Mouse (Mus musculus) hindbrain, embryonic 11.5 days (tissue): ENCODE data around the gene Ccdc167. TPM values are rescaled to one million over a fixed set of nuclear protein-coding genes. Genes with fewer than 3 reads are reported as not detected.

Experiments used
- ATAC-seq: fragments of 200-750 bp; cut with Nextera tagmentation; 2 replicates; pipeline ENCODE4 v1.8.0; 2017; ENCODE audit warnings: mild to moderate bottlenecking, moderate TSS enrichment, moderate library complexity; ENCODE audit not compliant: low FRiP score
- DNase-seq: peaks from one replicate; pipeline ENCODE4 v3.0.0-alpha.2; 2015; ENCODE audit warnings: low spot score
- H3K27ac ChIP-seq: fragments of 300-500 bp; sonication (generic); 2 replicates; pipeline ENCODE4 v1.5.1; 2014; ENCODE audit warnings: mild to moderate bottlenecking, low read depth, low read length
- H3K27me3 ChIP-seq: fragments of 300-500 bp; sonication (generic); 2 replicates; pipeline ENCODE4 v1.6.1; 2014; ENCODE audit warnings: mild to moderate bottlenecking, low read length, moderate library complexity, mixed read lengths; ENCODE audit not compliant: control insufficient read depth, insufficient read depth
- H3K36me3 ChIP-seq: fragments of 300-500 bp; sonication (generic); 2 replicates; pipeline ENCODE4 v1.6.1; 2014; ENCODE audit warnings: mild to moderate bottlenecking, low read length, moderate library complexity, mixed read lengths; ENCODE audit not compliant: control insufficient read depth, insufficient read depth
- H3K4me1 ChIP-seq: fragments of 300-500 bp; sonication (generic); replicated peaks from 2 replicates; pipeline ENCODE4 v1.6.1; 2014; ENCODE audit warnings: low read length, mixed read lengths; ENCODE audit not compliant: control insufficient read depth, insufficient read depth
- H3K4me2 ChIP-seq: fragments of 300-500 bp; sonication (generic); replicated peaks from 2 replicates; pipeline ENCODE4 v1.6.1; 2014; ENCODE audit warnings: mild to moderate bottlenecking, low read depth, low read length
- H3K4me3 ChIP-seq: fragments of 300-500 bp; sonication (generic); 2 replicates; pipeline ENCODE4 v1.5.1; 2014; ENCODE audit warnings: low read depth, low read length
- H3K9ac ChIP-seq: fragments of 300-500 bp; sonication (generic); 2 replicates; pipeline ENCODE4 v1.6.1; 2014; ENCODE audit warnings: low read depth, low read length
- H3K9me3 ChIP-seq: fragments of 300-500 bp; sonication (generic); 2 replicates; pipeline ENCODE4 v1.6.1; 2016; ENCODE audit warnings: low read length; ENCODE audit not compliant: control insufficient read depth
- WGBS: fragments of 180-500 bp; shearing (Covaris S2); extraction: QIAGEN DNeasy Blood & Tissue Kit; methylation state at CpG from one replicate; pipeline ENCODE4 v1.1.7; 2014; 5-methylcytosine and 5-hydroxymethylcytosine counted together
- polyA plus RNA-seq: library from polyadenylated mRNA; unstranded; fragments of >200 nt; fragmentation: Nextera tagmentation; extraction: Ambion mirVana; gene quantifications from 2 replicates; pipeline ENCODE4 v1.2.1, GENCODE M21; 2014

The Ccdc167 gene
- polyA plus RNA-seq, 1 experiment from 2014 or later: 14.8 TPM

- DNase-seq (no peak), ATAC-seq (no peak)
- Histone ChIP-seq H3K9ac (no peak overlapping the region), H3K4me3 (no peak overlapping the region), H3K27ac (no peak overlapping the region), H3K27me3 (no peaks in the 10 kb centered on the region), H3K4me2 (no peak overlapping the region), H3K36me3 (0 out of 2 replicates have a peak, but pooled peaks cover 5% of the 10 kb centered on the region), H3K9me3 (no peaks in the 10 kb centered on the region), H3K4me1 (no peaks in the 10 kb centered on the region)
- 97% methylated on average over 2 of the region's 2 CpGs for whole genome bisulfite sequencing
These were observed 45.8 kb downstream of the Ccdc167 start for GRCm38 (mm10) chr17:29671021-29671420.

- Histone ChIP-seq H3K36me3 (0 out of 2 replicates have a peak, but pooled peaks cover 5% of the 10 kb centered on the region), H3K4me2 (no peak overlapping the region), H3K9ac (no peak overlapping the region), H3K27ac (no peak overlapping the region), H3K4me1 (no peaks in the 10 kb centered on the region), H3K9me3 (no peaks in the 10 kb centered on the region), H3K27me3 (no peaks in the 10 kb centered on the region), H3K4me3 (no peak overlapping the region)
- ATAC-seq (no peak), DNase-seq (no peak)
These were observed 46.9 kb downstream of the Ccdc167 start for GRCm38 (mm10) chr17:29669936-29670335.

- H3K4me3 ChIP-seq: no peak overlapping the region
- DNase-seq: no peak
- 97% methylated on average over 4 of the region's 4 CpGs for WGBS
- no peak overlapping the region for H3K4me2 ChIP-seq
- no peaks in the 10 kb centered on the region for H3K27me3 ChIP-seq
- no peak for ATAC-seq
- H3K4me1 ChIP-seq: no peaks in the 10 kb centered on the region
- H3K9ac ChIP-seq: no peak overlapping the region
- H3K9me3 ChIP-seq: no peaks in the 10 kb centered on the region
- H3K27ac ChIP-seq: no peak overlapping the region
- H3K36me3 ChIP-seq: 0 out of 2 replicates have a peak, but pooled peaks cover 5% of the 10 kb centered on the region
These were observed 47.8 kb downstream of the Ccdc167 start for GRCm38 (mm10) chr17:29669030-29669429.

- H3K36me3 ChIP-seq: 0 out of 2 replicates have a peak, but pooled peaks cover 5% of the 10 kb centered on the region
- H3K9ac ChIP-seq: no peak overlapping the region
- ATAC-seq (no peak), DNase-seq (no peak)
- no peaks in the 10 kb centered on the region for H3K27me3 ChIP-seq
- no peaks in the 10 kb centered on the region for H3K9me3 ChIP-seq
- 83% methylated on average over 10 of the region's 10 CpGs for WGBS
- no peak overlapping the region for H3K4me2 ChIP-seq
- no peak overlapping the region for H3K4me3 ChIP-seq
- H3K27ac ChIP-seq: no peak overlapping the region
- H3K4me1 ChIP-seq: no peaks in the 10 kb centered on the region
These were observed 48.5 kb downstream of the Ccdc167 start for GRCm38 (mm10) chr17:29668051-29668986.

GRCm38 (mm10) chr17:29662145-29662544, 54.7 kb downstream of the Ccdc167 start:
- H3K36me3 ChIP-seq: no peaks in the 10 kb centered on the region
- DNase-seq (no peak), ATAC-seq (no peak)
- H3K4me3 ChIP-seq: no peak overlapping the region
- no peaks in the 10 kb centered on the region for H3K9me3 ChIP-seq
- H3K4me1 ChIP-seq: no peaks in the 10 kb centered on the region
- no peaks in the 10 kb centered on the region for H3K27me3 ChIP-seq
- no peak overlapping the region for H3K4me2 ChIP-seq
- no peak overlapping the region for H3K27ac ChIP-seq
- WGBS: 96% methylated on average over 6 of the region's 6 CpGs
- no peak overlapping the region for H3K9ac ChIP-seq

- DNase-seq (no peak), ATAC-seq (peak; percentile 77)
- no peaks in the 10 kb centered on the region for H3K27me3 ChIP-seq
- H3K4me3 ChIP-seq: peak overlapping the region; percentile 97
- peak overlapping the region; percentile 77 for H3K4me2 ChIP-seq
- H3K36me3 ChIP-seq: no peaks in the 10 kb centered on the region
- peak overlapping the region; percentile 96 for H3K9ac ChIP-seq
- WGBS: 0% methylated on average over 34 of the region's 41 CpGs
- H3K9me3 ChIP-seq: no peaks in the 10 kb centered on the region
- H3K4me1 ChIP-seq: no peaks in the 10 kb centered on the region
- H3K27ac ChIP-seq: peak overlapping the region; percentile 89
These were observed 56.0 kb downstream of the Ccdc167 start for GRCm38 (mm10) chr17:29660762-29661391.

GRCm38 (mm10) chr17:29660076-29660761, 56.6 kb downstream of the Ccdc167 start, which contains the start of gene Cmtr1:
Cmtr1 (plus strand) TSS chr17:29660595.
- H3K27ac ChIP-seq: peak within 1 kb of the TSS; percentile 89
- no peaks in the 10 kb centered on the region for H3K36me3 ChIP-seq
- peak within 1 kb of the TSS; percentile 77 for H3K4me2 ChIP-seq
- no peaks in the 10 kb centered on the region for H3K9me3 ChIP-seq
- ATAC-seq (peak; percentile 97), DNase-seq (peak; percentile 97)
- H3K27me3 ChIP-seq: no peaks in the 10 kb centered on the region
- H3K9ac ChIP-seq: peak within 1 kb of the TSS; percentile 96
- peak within 1 kb of the TSS; percentile 97 for H3K4me3 ChIP-seq
- H3K4me1 ChIP-seq: no peaks in the 10 kb centered on the region
- WGBS: 1% methylated on average over 37 of the region's 41 CpGs

GRCm38 (mm10) chr17:29658249-29658648, 58.6 kb downstream of the Ccdc167 start:
- H3K36me3 ChIP-seq: no peaks in the 10 kb centered on the region
- no peaks in the 10 kb centered on the region for H3K9me3 ChIP-seq
- DNase-seq: no peak
- no peak overlapping the region for H3K4me3 ChIP-seq
- no peaks in the 10 kb centered on the region for H3K27me3 ChIP-seq
- H3K9ac ChIP-seq: no peak overlapping the region
- no peak overlapping the region for H3K4me2 ChIP-seq
- ATAC-seq: no peak
- no peaks in the 10 kb centered on the region for H3K4me1 ChIP-seq
- H3K27ac ChIP-seq: no peak overlapping the region
- 86% methylated on average over 2 of the region's 2 CpGs for WGBS
